In genomic region chr4:139141785-139142184, GRCm38 (mm10) we compare ENCODE assay signal across 20 mouse cellular contexts. TPM values are rescaled to one million over a fixed set of nuclear protein-coding genes. Genes with fewer than 3 reads are reported as not detected.
DNase-seq lines count a peak whose midpoint lies in the region; ATAC-seq and TF ChIP-seq lines count a peak whose summit lies in the region.
"Had no signal": no experiment of that assay in that cellular context is flagged by ENCODE, and none has a peak within 500 bp of the region (broad histone marks: within the 10 kb centered on the region; RNA-seq: fewer than 3 reads in every experiment).

No protein-coding gene starts in this region.

- peak; percentile 9 for DNase-seq in embryo, embryonic 10 days (ENCODE audit: low spot score)
- no peak for DNase-seq in embryo, embryonic 9.5 days (ENCODE audit: extremely low spot score)
- peak; percentile 44 for DNase-seq in lung, postnatal 0 days (ENCODE audit: low spot score)
- no peak for DNase-seq in lung, postnatal 36 days
- DNase-seq in embryonic facial prominence, embryonic 10.5 days (ENCODE audit: low spot score), result peak; percentile 23
- DNase-seq in frontal cortex, adult 2 months (ENCODE audit: extremely low spot score in 1 of 2, low spot score in 1 of 2), result no peak
- DNase-seq in heart, postnatal 4 days, result no peak
- no peak for DNase-seq in frontal cortex, postnatal 25 days (ENCODE audit: low spot score in 2 of 2)
- DNase-seq: cerebellum, adult 8-10 months; gastrocnemius, adult 2 months; heart, adult 18-20 months; heart, postnatal 10 days; kidney, postnatal 25 days; layer of hippocampus, postnatal 36 days; right cerebral cortex, postnatal 14 days had no signal

- no peak overlapping the region for H3K27ac ChIP-seq in lung, postnatal 0 days (ENCODE audit: low read length)
- no peak overlapping the region for H3K27ac ChIP-seq in embryonic facial prominence, embryonic 10.5 days (replicated peaks)
- H3K27ac ChIP-seq: embryonic facial prominence, embryonic 13.5 days; forebrain, embryonic 10.5 days; gastrocnemius, adult 2 months; limb, embryonic 12.5 days had no signal

- no peaks in the 10 kb centered on the region for H3K9me3 ChIP-seq in lung, postnatal 0 days (ENCODE audit: low read length)
- H3K9me3 ChIP-seq in embryonic facial prominence, embryonic 10.5 days, result no peaks in the 10 kb centered on the region
- H3K9me3 ChIP-seq: embryonic facial prominence, embryonic 13.5 days; limb, embryonic 12.5 days had no signal

- 65% methylated on average over 6 of the region's 6 CpGs for WGBS in lung, postnatal 0 days
- WGBS in embryonic facial prominence, embryonic 10.5 days, result 77% methylated on average over 6 of the region's 6 CpGs

- no peak overlapping the region for H3K4me2 ChIP-seq in lung, postnatal 0 days (replicated peaks; ENCODE audit: low read depth, low read length)
- H3K4me2 ChIP-seq: embryonic facial prominence, embryonic 13.5 days; limb, embryonic 12.5 days had no signal

- no peaks in the 10 kb centered on the region for H3K27me3 ChIP-seq in lung, postnatal 0 days (replicated peaks; ENCODE audit: insufficient read depth, low read length)
- H3K27me3 ChIP-seq in embryonic facial prominence, embryonic 10.5 days (replicated peaks; ENCODE audit: low read depth, poor library complexity, severe bottlenecking), result no peaks in the 10 kb centered on the region
- H3K27me3 ChIP-seq: embryonic facial prominence, embryonic 13.5 days; limb, embryonic 12.5 days had no signal

- H3K4me1 ChIP-seq in lung, postnatal 0 days (ENCODE audit: insufficient read depth, low read depth, low read length), result no peaks in the 10 kb centered on the region
- H3K4me1 ChIP-seq in embryonic facial prominence, embryonic 10.5 days, result peaks cover 29% of the 10 kb centered on the region

- no peak for TF ChIP-seq EP300 in lung, postnatal 0 days (IDR thresholded peaks at IDR 0.05)

- no peak overlapping the region for H3K4me3 ChIP-seq in lung, postnatal 0 days (ENCODE audit: low read depth, low read length)
- no peak overlapping the region for H3K4me3 ChIP-seq in embryonic facial prominence, embryonic 10.5 days
- H3K4me3 ChIP-seq: embryonic facial prominence, embryonic 13.5 days; forebrain, embryonic 10.5 days; gastrocnemius, adult 2 months; limb, embryonic 12.5 days; myocyte had no signal

- ATAC-seq in lung, postnatal 0 days, result no peak
- ATAC-seq: inflammation-experienced regulatory T-cells, adult 6 months had no signal

- TF ChIP-seq CTCF in lung, postnatal 0 days (IDR thresholded peaks at IDR 0.05), result peak; percentile 37; the same call in 1 of the 2 replicates

- H3K9ac ChIP-seq in lung, postnatal 0 days (replicated peaks; ENCODE audit: low read depth), result no peak overlapping the region
- H3K9ac ChIP-seq: embryonic facial prominence, embryonic 13.5 days; limb, embryonic 12.5 days had no signal

- H3K36me3 ChIP-seq in lung, postnatal 0 days (ENCODE audit: insufficient read depth, low read length), result no peaks in the 10 kb centered on the region
- no peaks in the 10 kb centered on the region for H3K36me3 ChIP-seq in embryonic facial prominence, embryonic 10.5 days (replicated peaks)
- H3K36me3 ChIP-seq: embryonic facial prominence, embryonic 13.5 days; forebrain, embryonic 10.5 days; limb, embryonic 12.5 days had no signal

RNA-seq across cellular contexts. Expression of gene Minos1, which starts 10.9 kb away (rescaled TPM):
- polyA plus RNA-seq in lung, postnatal 0 days (2015; fragmentation: Nextera tagmentation; extraction: Ambion mirVana), result 474 and 487 TPM in 2 replicates
- polyA plus RNA-seq in embryonic facial prominence, embryonic 10.5 days (2016; fragmentation: Nextera tagmentation; extraction: Ambion mirVana), result 431 and 444 TPM in 2 replicates
- 162 and 170 TPM in 2 replicates for polyA plus RNA-seq in frontal cortex, adult 2 months (2012; rRNA removed)
- 100 to 1,000 TPM; 588 to 656 TPM for total RNA-seq in heart, postnatal 4 days (2021)

RNA-seq across cellular contexts. Expression of gene Nbl1, which starts 49.0 kb away (rescaled TPM):
- polyA plus RNA-seq in lung, postnatal 0 days (2015; fragmentation: Nextera tagmentation; extraction: Ambion mirVana), result 141 and 151 TPM in 2 replicates
- polyA plus RNA-seq in embryonic facial prominence, embryonic 10.5 days (2016; fragmentation: Nextera tagmentation; extraction: Ambion mirVana), result 51.7 and 80.8 TPM in 2 replicates
- polyA plus RNA-seq in frontal cortex, adult 2 months (2012; rRNA removed), result 78.9 and 79.7 TPM in 2 replicates
- 10 to 100 TPM; 19.6 to 20.8 TPM for total RNA-seq in heart, postnatal 4 days (2021)

RNA-seq across cellular contexts. Expression of gene Capzb, which starts 50.9 kb away (rescaled TPM):
- 401 and 408 TPM in 2 replicates for polyA plus RNA-seq in lung, postnatal 0 days (2015; fragmentation: Nextera tagmentation; extraction: Ambion mirVana)
- 388 and 409 TPM in 2 replicates for polyA plus RNA-seq in embryonic facial prominence, embryonic 10.5 days (2016; fragmentation: Nextera tagmentation; extraction: Ambion mirVana)
- polyA plus RNA-seq in frontal cortex, adult 2 months (2012; rRNA removed), result 222 and 227 TPM in 2 replicates
- total RNA-seq in heart, postnatal 4 days (2021), result 100 to 1,000 TPM; 423 to 429 TPM

Comparison
In these comparisons a context has a peak if more than half of its experiments do, and no peak if none do; other contexts are left out.
1. DNase-seq: peak in embryo, embryonic 10 days (single experiment), lung, postnatal 0 days (single experiment) and embryonic facial prominence, embryonic 10.5 days (single experiment); none in embryo, embryonic 9.5 days (single experiment), lung, postnatal 36 days (single experiment), frontal cortex, adult 2 months (0 of 2), heart, postnatal 4 days (single experiment) and frontal cortex, postnatal 25 days (0 of 2).